Mouse (Mus musculus) forebrain, embryonic 16.5 days (tissue): ENCODE results near the gene Ccsap. TPM values are rescaled to one million over a fixed set of nuclear protein-coding genes. Genes with fewer than 3 reads are reported as not detected.

Source experiments
- ATAC-seq: fragments of 200-750 bp; cut with Nextera tagmentation; 2 replicates; pipeline ENCODE4 v1.8.0; 2017; ENCODE audit warnings: mild to moderate bottlenecking, moderate library complexity
- H3K27ac ChIP-seq: fragments of 300-500 bp; sonication (generic); 2 replicates; pipeline ENCODE4 v1.5.1; 2014; ENCODE audit warnings: low read length, control low read depth
- H3K27me3 ChIP-seq: fragments of 300-500 bp; sonication (generic); replicated peaks from 2 replicates; pipeline ENCODE4 v1.6.1; 2014; ENCODE audit warnings: low read length; ENCODE audit not compliant: control insufficient read depth, insufficient read depth
- H3K36me3 ChIP-seq: fragments of 300-500 bp; sonication (generic); 2 replicates; pipeline ENCODE4 v1.6.1; 2014; ENCODE audit not compliant: control insufficient read depth, insufficient read depth
- H3K4me1 ChIP-seq: fragments of 300-500 bp; sonication (generic); replicated peaks from 2 replicates; pipeline ENCODE4 v1.6.1; 2014; ENCODE audit warnings: low read length; ENCODE audit not compliant: control insufficient read depth, insufficient read depth
- H3K4me2 ChIP-seq: fragments of 300-500 bp; sonication (generic); 2 replicates; pipeline ENCODE4 v1.6.1; 2014; ENCODE audit warnings: mild to moderate bottlenecking, low read length, control low read depth
- H3K4me3 ChIP-seq: fragments of 300-500 bp; sonication (generic); replicated peaks from 2 replicates; pipeline ENCODE4 v1.5.1; 2014; ENCODE audit warnings: mild to moderate bottlenecking, low read length, control low read depth
- H3K9ac ChIP-seq: fragments of 300-500 bp; sonication (generic); replicated peaks from 2 replicates; pipeline ENCODE4 v1.6.1; 2014; ENCODE audit warnings: low read depth, low read length, control low read depth
- H3K9me3 ChIP-seq: fragments of 300-500 bp; sonication (generic); 2 replicates; pipeline ENCODE4 v1.6.1; 2016; ENCODE audit warnings: low read length; ENCODE audit not compliant: control insufficient read depth
- WGBS: fragments of 180-500 bp; shearing (Covaris S2); extraction: QIAGEN DNeasy Blood & Tissue Kit; methylation state at CpG from one replicate; pipeline ENCODE4 v1.1.7; 2014; 5-methylcytosine and 5-hydroxymethylcytosine counted together
- polyA plus RNA-seq: library from polyadenylated mRNA; unstranded; fragments of >200 nt; fragmentation: Nextera tagmentation; extraction: Ambion mirVana; gene quantifications from 2 replicates; pipeline ENCODE4 v1.2.1, GENCODE M21; 2015

Gene Ccsap
- polyA plus RNA-seq, 1 experiment from 2014 or later = 6.6 TPM

- Histone ChIP-seq H3K4me2 (no peak overlapping the region), H3K4me1 (no peaks in the 10 kb centered on the region), H3K27me3 (no peaks in the 10 kb centered on the region), H3K4me3 (no peak overlapping the region), H3K9ac (no peak overlapping the region), H3K36me3 (peaks cover 14% of the 10 kb centered on the region), H3K27ac (no peak overlapping the region), H3K9me3 (no peaks in the 10 kb centered on the region)
- WGBS = 90% methylated on average over 13 of the region's 13 CpGs
- no peak for ATAC-seq
These were observed 32.5 kb downstream of the Ccsap start for GRCm38 (mm10) chr8:123827523-123827922.

GRCm38 (mm10) chr8:123826758-123827157 lies 33.3 kb downstream of the Ccsap start:
- peaks cover 6% of the 10 kb centered on the region for H3K36me3 ChIP-seq
- H3K4me2 ChIP-seq = no peak overlapping the region
- 90% methylated on average over 7 of the region's 7 CpGs for WGBS
- H3K27ac ChIP-seq = no peak overlapping the region
- H3K9me3 ChIP-seq = no peaks in the 10 kb centered on the region
- no peak overlapping the region for H3K4me3 ChIP-seq
- H3K27me3 ChIP-seq = no peaks in the 10 kb centered on the region
- no peak overlapping the region for H3K9ac ChIP-seq
- ATAC-seq = no peak
- no peaks in the 10 kb centered on the region for H3K4me1 ChIP-seq

- H3K36me3 ChIP-seq = peaks cover 6% of the 10 kb centered on the region; the same call in 1 of the 2 replicates
- no peak overlapping the region for H3K9ac ChIP-seq
- H3K4me3 ChIP-seq = no peak overlapping the region
- H3K27ac ChIP-seq = no peak overlapping the region
- no peaks in the 10 kb centered on the region for H3K27me3 ChIP-seq
- H3K9me3 ChIP-seq = no peaks in the 10 kb centered on the region
- WGBS = 62% methylated on average over 9 of the region's 9 CpGs
- no peaks in the 10 kb centered on the region for H3K4me1 ChIP-seq
- 0 out of 2 replicates have a peak, but pooled peaks have one; percentile 55 for ATAC-seq
- H3K4me2 ChIP-seq = no peak overlapping the region
These were observed 34.0 kb downstream of the Ccsap start for GRCm38 (mm10) chr8:123826001-123826400.

GRCm38 (mm10) chr8:123823532-123824123 lies 36.4 kb downstream of the Ccsap start:
- Histone ChIP-seq H3K4me2 (no peak overlapping the region), H3K36me3 (no peaks in the 10 kb centered on the region), H3K9me3 (no peaks in the 10 kb centered on the region), H3K4me3 (no peak overlapping the region), H3K9ac (no peak overlapping the region), H3K4me1 (no peaks in the 10 kb centered on the region), H3K27ac (no peak overlapping the region), H3K27me3 (no peaks in the 10 kb centered on the region)
- ATAC-seq = no peak
- 96% methylated on average over 18 of the region's 18 CpGs for WGBS

GRCm38 (mm10) chr8:123823111-123823510 lies 36.9 kb downstream of the Ccsap start:
- 99% methylated on average over 10 of the region's 10 CpGs for WGBS
- H3K9ac ChIP-seq = no peak overlapping the region
- no peak for ATAC-seq

GRCm38 (mm10) chr8:123820780-123821179 lies 39.2 kb downstream of the Ccsap start:
- WGBS = 95% methylated on average over 6 of the region's 6 CpGs
- Histone ChIP-seq H3K27ac (no peak overlapping the region), H3K27me3 (no peaks in the 10 kb centered on the region), H3K4me2 (no peak overlapping the region), H3K9ac (no peak overlapping the region), H3K36me3 (no peaks in the 10 kb centered on the region), H3K4me3 (no peak overlapping the region), H3K9me3 (no peaks in the 10 kb centered on the region), H3K4me1 (no peaks in the 10 kb centered on the region)
- ATAC-seq = no peak

More at GRCm38 (mm10) chr8:123823111-123823510, 36.9 kb downstream of the Ccsap start:
- no peaks in the 10 kb centered on the region for H3K9me3 ChIP-seq
- no peaks in the 10 kb centered on the region for H3K27me3 ChIP-seq
- no peak overlapping the region for H3K4me2 ChIP-seq
- H3K36me3 ChIP-seq = no peaks in the 10 kb centered on the region
- no peaks in the 10 kb centered on the region for H3K4me1 ChIP-seq
- no peak overlapping the region for H3K4me3 ChIP-seq
- H3K27ac ChIP-seq = no peak overlapping the region

GRCm38 (mm10) chr8:123819683-123820610 lies 40.1 kb downstream of the Ccsap start:
- Histone ChIP-seq H3K27me3 (no peaks in the 10 kb centered on the region), H3K9me3 (no peaks in the 10 kb centered on the region), H3K9ac (no peak overlapping the region), H3K4me2 (no peak overlapping the region), H3K4me1 (no peaks in the 10 kb centered on the region), H3K27ac (no peak overlapping the region), H3K36me3 (no peaks in the 10 kb centered on the region), H3K4me3 (no peak overlapping the region)
- no peak for ATAC-seq
- 95% methylated on average over 19 of the region's 19 CpGs for WGBS

- Histone ChIP-seq H3K9me3 (no peaks in the 10 kb centered on the region), H3K4me2 (no peak overlapping the region), H3K9ac (no peak overlapping the region), H3K27me3 (no peaks in the 10 kb centered on the region), H3K4me3 (no peak overlapping the region), H3K27ac (no peak overlapping the region), H3K36me3 (no peaks in the 10 kb centered on the region), H3K4me1 (no peaks in the 10 kb centered on the region)
- 96% methylated on average over 11 of the region's 11 CpGs for WGBS
- no peak for ATAC-seq
These were observed 42.3 kb downstream of the Ccsap start for GRCm38 (mm10) chr8:123817747-123818146.

- 91% methylated on average over 8 of the region's 8 CpGs for WGBS
- no peaks in the 10 kb centered on the region for H3K4me1 ChIP-seq
- no peak overlapping the region for H3K4me3 ChIP-seq
- ATAC-seq = no peak
- H3K27me3 ChIP-seq = no peaks in the 10 kb centered on the region
- no peak overlapping the region for H3K27ac ChIP-seq
- H3K9me3 ChIP-seq = no peaks in the 10 kb centered on the region
- no peak overlapping the region for H3K9ac ChIP-seq
- H3K36me3 ChIP-seq = no peaks in the 10 kb centered on the region
- H3K4me2 ChIP-seq = no peak overlapping the region
These were observed 43.1 kb downstream of the Ccsap start for GRCm38 (mm10) chr8:123816939-123817338.
